Mouse (Mus musculus): ENCODE measurements at regions not wholly inside any gene's neighbourhood (a gene's known extent, or its start where the extent isn't known, plus 50 kb on each side); places are given as distances from the start of the nearest gene placed in this dataset.
"Not testable (repeated sequence)": the region's sequence is repeated elsewhere in the genome, so short reads cannot be mapped to it uniquely, and the experiment has no call there.

GRCm38 (mm10) chr3:155915981-155916380 is 645.6 kb upstream of the Negr1 start:
- no peak overlapping the region for H3K27ac ChIP-seq (replicated peaks; ENCODE audit: insufficient read depth, low read depth, low read length)
- no peak for DNase-seq (ENCODE audit: extremely low read depth, low read depth, low spot score)
- WGBS: 80% methylated on average over 6 of the region's 6 CpGs
- H3K79me2 ChIP-seq (ENCODE audit: control insufficient read depth, insufficient read depth, low read length): no peaks in the 10 kb centered on the region
- no peaks in the 10 kb centered on the region for H3K36me3 ChIP-seq (ENCODE audit: control insufficient read depth, insufficient read depth, low read length)
- H3K27me3 ChIP-seq (ENCODE audit: control insufficient read depth, insufficient read depth, low read length): no peaks in the 10 kb centered on the region
- TF ChIP-seq POLR2A (IDR thresholded peaks at IDR 0.05; ENCODE audit: extremely low read depth, insufficient read depth, low read length): no peak
- no peak overlapping the region for H3K9ac ChIP-seq (ENCODE audit: low read depth, low read length)
- no peaks in the 10 kb centered on the region for H3K4me1 ChIP-seq (ENCODE audit: control insufficient read depth, insufficient read depth, low read length)
- no peak overlapping the region for H3K4me3 ChIP-seq (ENCODE audit: insufficient read depth, low read depth, low read length)

GRCm38 (mm10) chr3:155942896-155943295 is 618.7 kb upstream of the Negr1 start:
- WGBS: 83% methylated on average over 2 of the region's 2 CpGs
- Histone ChIP-seq H3K36me3 (ENCODE audit: control insufficient read depth, insufficient read depth, low read length) (no peaks in the 10 kb centered on the region), H3K4me3 (ENCODE audit: insufficient read depth, low read depth, low read length) (no peak overlapping the region), H3K79me2 (ENCODE audit: control insufficient read depth, insufficient read depth, low read length) (no peaks in the 10 kb centered on the region), H3K27ac (replicated peaks; ENCODE audit: insufficient read depth, low read depth, low read length) (no peak overlapping the region), H3K4me1 (ENCODE audit: control insufficient read depth, insufficient read depth, low read length) (peaks cover 5% of the 10 kb centered on the region; the same call in 1 of the 2 replicates), H3K9ac (ENCODE audit: low read depth, low read length) (no peak overlapping the region), H3K27me3 (ENCODE audit: control insufficient read depth, insufficient read depth, low read length) (no peaks in the 10 kb centered on the region)
- no peak for DNase-seq (ENCODE audit: extremely low read depth, low read depth, low spot score)
- TF ChIP-seq POLR2A (IDR thresholded peaks at IDR 0.05; ENCODE audit: extremely low read depth, insufficient read depth, low read length): no peak
- no peak for TF ChIP-seq CTCF (IDR thresholded peaks at IDR 0.05; ENCODE audit: low read depth, low read length)

- DNase-seq (ENCODE audit: extremely low read depth, low read depth, low spot score): peak; percentile 73
- H3K4me3 ChIP-seq (ENCODE audit: insufficient read depth, low read depth, low read length): no peak overlapping the region
- WGBS: 18% methylated on average over 2 of the region's 2 CpGs
- peaks cover 5% of the 10 kb centered on the region; the same call in 1 of the 2 replicates for H3K4me1 ChIP-seq (ENCODE audit: control insufficient read depth, insufficient read depth, low read length)
- H3K79me2 ChIP-seq (ENCODE audit: control insufficient read depth, insufficient read depth, low read length): no peaks in the 10 kb centered on the region
- no peak overlapping the region for H3K9ac ChIP-seq (ENCODE audit: low read depth, low read length)
- TF ChIP-seq CTCF (IDR thresholded peaks at IDR 0.05; ENCODE audit: low read depth, low read length): no peak
- no peak for TF ChIP-seq POLR2A (IDR thresholded peaks at IDR 0.05; ENCODE audit: extremely low read depth, insufficient read depth, low read length)
- no peak overlapping the region for H3K27ac ChIP-seq (replicated peaks; ENCODE audit: insufficient read depth, low read depth, low read length)
- no peaks in the 10 kb centered on the region for H3K36me3 ChIP-seq (ENCODE audit: control insufficient read depth, insufficient read depth, low read length)
- H3K27me3 ChIP-seq (ENCODE audit: control insufficient read depth, insufficient read depth, low read length): no peaks in the 10 kb centered on the region
These were observed 617.4 kb upstream of the Negr1 start for GRCm38 (mm10) chr3:155944042-155944735.

GRCm38 (mm10) chr3:155945188-155945587 is 616.4 kb upstream of the Negr1 start:
- no peak for TF ChIP-seq POLR2A (IDR thresholded peaks at IDR 0.05; ENCODE audit: extremely low read depth, insufficient read depth, low read length)
- peaks cover 5% of the 10 kb centered on the region; the same call in 1 of the 2 replicates for H3K4me1 ChIP-seq (ENCODE audit: control insufficient read depth, insufficient read depth, low read length)
- H3K36me3 ChIP-seq (ENCODE audit: control insufficient read depth, insufficient read depth, low read length): no peaks in the 10 kb centered on the region
- no peak overlapping the region for H3K4me3 ChIP-seq (ENCODE audit: insufficient read depth, low read depth, low read length)
- 21% methylated on average over 2 of the region's 2 CpGs for WGBS
- DNase-seq (ENCODE audit: extremely low read depth, low read depth, low spot score): peak; percentile 70
- H3K9ac ChIP-seq (ENCODE audit: low read depth, low read length): no peak overlapping the region
- H3K27me3 ChIP-seq (ENCODE audit: control insufficient read depth, insufficient read depth, low read length): no peaks in the 10 kb centered on the region
- H3K27ac ChIP-seq (replicated peaks; ENCODE audit: insufficient read depth, low read depth, low read length): no peak overlapping the region
- H3K79me2 ChIP-seq (ENCODE audit: control insufficient read depth, insufficient read depth, low read length): no peaks in the 10 kb centered on the region

- H3K36me3 ChIP-seq (ENCODE audit: control insufficient read depth, insufficient read depth, low read length); DNase-seq (ENCODE audit: extremely low read depth, low read depth, low spot score); H3K27me3 ChIP-seq (ENCODE audit: control insufficient read depth, insufficient read depth, low read length); H3K27ac ChIP-seq (replicated peaks; ENCODE audit: insufficient read depth, low read depth, low read length); H3K79me2 ChIP-seq (ENCODE audit: control insufficient read depth, insufficient read depth, low read length); H3K4me3 ChIP-seq (ENCODE audit: insufficient read depth, low read depth, low read length); H3K9ac ChIP-seq (ENCODE audit: low read depth, low read length); H3K4me1 ChIP-seq (ENCODE audit: control insufficient read depth, insufficient read depth, low read length): not testable (repeated sequence)
- WGBS: 56% methylated on average over 2 of the region's 2 CpGs
These were observed 599.1 kb upstream of the Negr1 start for GRCm38 (mm10) chr3:155962496-155962895.

GRCm38 (mm10) chr3:155979636-155980035 is 582.0 kb upstream of the Negr1 start:
- no peaks in the 10 kb centered on the region for H3K4me1 ChIP-seq (ENCODE audit: control insufficient read depth, insufficient read depth, low read length)
- no peak for DNase-seq (ENCODE audit: extremely low read depth, low read depth, low spot score)
- H3K27ac ChIP-seq (replicated peaks; ENCODE audit: insufficient read depth, low read depth, low read length): no peak overlapping the region
- WGBS: 64% methylated on average over 2 of the region's 2 CpGs
- TF ChIP-seq CTCF (IDR thresholded peaks at IDR 0.05; ENCODE audit: low read depth, low read length) (no peak), POLR2A (IDR thresholded peaks at IDR 0.05; ENCODE audit: extremely low read depth, insufficient read depth, low read length) (no peak)
- H3K36me3 ChIP-seq (ENCODE audit: control insufficient read depth, insufficient read depth, low read length): no peaks in the 10 kb centered on the region
- H3K4me3 ChIP-seq (ENCODE audit: insufficient read depth, low read depth, low read length): no peak overlapping the region
- H3K27me3 ChIP-seq (ENCODE audit: control insufficient read depth, insufficient read depth, low read length): no peaks in the 10 kb centered on the region
- no peak overlapping the region for H3K9ac ChIP-seq (ENCODE audit: low read depth, low read length)
- H3K79me2 ChIP-seq (ENCODE audit: control insufficient read depth, insufficient read depth, low read length): no peaks in the 10 kb centered on the region

Measured in liver, adult 2 months (tissue).